9 mouse cellular contexts compared by ENCODE assay signal in the genomic region with DNA sequence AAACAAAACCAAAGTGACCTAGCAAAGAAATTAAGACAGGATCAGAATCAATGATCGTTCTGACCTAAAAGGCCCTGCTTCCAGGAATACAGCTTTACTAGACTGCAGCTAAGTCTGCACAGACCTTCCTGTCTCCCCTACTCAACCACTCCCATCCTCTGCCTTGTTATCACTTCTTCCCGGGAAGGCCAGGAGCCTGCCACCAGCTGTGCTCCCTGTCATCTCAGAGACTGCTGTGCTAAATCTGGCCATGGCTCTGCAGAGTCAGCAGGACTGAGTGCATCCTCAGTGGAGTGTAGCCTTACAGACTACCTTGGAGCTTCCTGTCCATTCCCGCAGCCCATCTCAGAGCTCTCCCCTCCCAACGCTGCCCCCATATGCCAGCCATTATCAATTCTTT. TPM values are rescaled to one million over a fixed set of nuclear protein-coding genes. Genes with fewer than 3 reads are reported as not detected.
DNase-seq lines count a peak whose midpoint lies in the region; ATAC-seq and TF ChIP-seq lines count a peak whose summit lies in the region.
"Had no signal": no experiment of that assay in that cellular context is flagged by ENCODE, and none has a peak within 500 bp of the region (broad histone marks: within the 10 kb centered on the region; RNA-seq: fewer than 3 reads in every experiment).

No protein-coding gene starts in this region.

- no peak for ATAC-seq in kidney, embryonic 14.5 days (ENCODE audit: low FRiP score, low TSS enrichment)

- H3K79me2 ChIP-seq in myocyte (ENCODE audit: control insufficient read depth, insufficient read depth): peaks cover 31% of the 10 kb centered on the region

- no peak overlapping the region for H3K4me3 ChIP-seq in kidney, embryonic 14.5 days (ENCODE audit: low read length)
- H3K4me3 ChIP-seq in myocyte: no peak overlapping the region

- H3K4me1 ChIP-seq in kidney, embryonic 14.5 days (ENCODE audit: control insufficient read depth, insufficient read depth, low read length): peaks cover 3% of the 10 kb centered on the region; the same call in 1 of the 2 replicates

- H3K9ac ChIP-seq in kidney, embryonic 14.5 days (ENCODE audit: low read depth, low read length): no peak overlapping the region

- H3K36me3 ChIP-seq in kidney, embryonic 14.5 days (ENCODE audit: control insufficient read depth, insufficient read depth, low read length): peaks cover 1% of the 10 kb centered on the region; the same call in 1 of the 2 replicates
- H3K36me3 ChIP-seq in myocyte (ENCODE audit: control insufficient read depth, insufficient read depth): peaks cover 4% of the 10 kb centered on the region

- WGBS in kidney, embryonic 14.5 days: 44% methylated on average over 4 of the region's 4 CpGs

- DNase-seq in gastrocnemius, adult 18-20 months (ENCODE audit: low spot score): peak; percentile 17
- no peak for DNase-seq in gastrocnemius, postnatal 4 days (ENCODE audit: low spot score in 2 of 2)
- DNase-seq in kidney, postnatal 14 days: peak; percentile 14
- DNase-seq in heart, postnatal 4 days: peak; percentile 51
- no peak for DNase-seq in adipocyte (ENCODE audit: low spot score)
- DNase-seq in adrenal gland, postnatal 10 days: no peak
- DNase-seq: retina, postnatal 1 day had no signal

- no peaks in the 10 kb centered on the region for H3K9me3 ChIP-seq in kidney, embryonic 14.5 days (ENCODE audit: control insufficient read depth, low read length)

- TF ChIP-seq POLR2A in myocyte (IDR thresholded peaks at IDR 0.05; ENCODE audit: insufficient read length, low read depth): no peak

- no peak overlapping the region for H3ac ChIP-seq in myocyte (ENCODE audit: control insufficient read depth, insufficient read length)

- H3K4me2 ChIP-seq in kidney, embryonic 14.5 days (replicated peaks; ENCODE audit: low read depth, low read length): no peak overlapping the region
- H3K4me2 ChIP-seq in myocyte (ENCODE audit: low read depth): no peak overlapping the region

- no peak overlapping the region for H3K27ac ChIP-seq in kidney, embryonic 14.5 days (ENCODE audit: low read depth, low read length)

- no peaks in the 10 kb centered on the region for H3K27me3 ChIP-seq in kidney, embryonic 14.5 days (ENCODE audit: control insufficient read depth, insufficient read depth, low read length)
- no peaks in the 10 kb centered on the region for H3K27me3 ChIP-seq in myocyte (ENCODE audit: control insufficient read depth, insufficient read depth, insufficient read length)

TF ChIP-seq in myocyte, 11 proteins besides CTCF, POLR2A, EP300 and RAD21:
- TF ChIP-seq CEBPB (IDR thresholded peaks at IDR 0.05; ENCODE audit: insufficient read depth, poor library complexity, severe bottlenecking): no peak
- TF ChIP-seq E2F4 (IDR thresholded peaks at IDR 0.05; ENCODE audit: insufficient read depth): no peak
- TF ChIP-seq MYOG (IDR thresholded peaks at IDR 0.05; ENCODE audit: control insufficient read depth in 1 of 3, insufficient read depth in 1 of 3, insufficient read length in 2 of 3, low read depth in 2 of 3): peak; percentile 40 to 83 (median 41)
- TF ChIP-seq MYOD1 (IDR thresholded peaks at IDR 0.05; ENCODE audit: control insufficient read depth in 1 of 3, insufficient read length in 2 of 3, low read depth in 2 of 3): peak; percentile 43 to 83 (median 62)

RNA-seq across cellular contexts. Expression of a gene that starts 11.5 kb away (rescaled TPM):
- 1 to 10 TPM; 7.5 to 8.3 TPM for total RNA-seq in gastrocnemius, adult 18-20 months (2021)
- total RNA-seq in gastrocnemius, postnatal 4 days (2021): 10 to 100 TPM; 13.0 to 13.3 TPM
- 4.8 and 6.2 TPM in 2 replicates for polyA plus RNA-seq in kidney, embryonic 14.5 days (2014; fragmentation: Nextera tagmentation; extraction: Ambion mirVana)
- 1 to 10 TPM; 8.5 to 9.0 TPM for total RNA-seq in heart, postnatal 4 days (2021)
- 10.2 TPM for polyA plus RNA-seq in myocyte (2012; fragmentation: generic; extraction: Trizol)
- total RNA-seq in adrenal gland, postnatal 10 days (2021): 10 to 100 TPM; 13.3 to 16.4 TPM

RNA-seq across cellular contexts. Expression of a gene that starts 25.5 kb away (rescaled TPM):
- 10 to 100 TPM; 59.5 to 67.8 TPM for total RNA-seq in gastrocnemius, adult 18-20 months (2021)
- total RNA-seq in gastrocnemius, postnatal 4 days (2021): 10 to 100 TPM; 69.2 to 70.8 TPM
- 28.1 and 37.4 TPM in 2 replicates for polyA plus RNA-seq in kidney, embryonic 14.5 days (2014; fragmentation: Nextera tagmentation; extraction: Ambion mirVana)
- 10 to 100 TPM; 60.1 to 60.5 TPM for total RNA-seq in heart, postnatal 4 days (2021)
- 39.2 TPM for polyA plus RNA-seq in myocyte (2012; fragmentation: generic; extraction: Trizol)
- 10 to 100 TPM; 40.0 to 62.6 TPM for total RNA-seq in adrenal gland, postnatal 10 days (2021)

Comparison
In these comparisons a context has a peak if more than half of its experiments do, and no peak if none do; other contexts are left out.
1. DNase-seq: peak in gastrocnemius, adult 18-20 months (single experiment), kidney, postnatal 14 days (single experiment) and heart, postnatal 4 days (single experiment); none in gastrocnemius, postnatal 4 days (0 of 2), adipocyte (single experiment) and adrenal gland, postnatal 10 days (single experiment).